Mouse (Mus musculus): ENCODE data around the gene Pde1a.

Pde1a gene

GRCm38 (mm10) chr2:80128861-80129698, at the start of gene Pde1a:
Gene Pde1a (minus strand): TSS chr2:80129458.
- DNase-seq (ENCODE audit: low spot score in 2 of 2) = peak in 1 of 2 experiments; percentile 3

- no peak for DNase-seq (ENCODE audit: low spot score in 2 of 2)
These were observed 49.5 kb upstream of the Pde1a start for GRCm38 (mm10) chr2:80178608-80179280.

GRCm38 (mm10) chr2:80178154-80178553, 48.9 kb upstream of the Pde1a start:
- DNase-seq (ENCODE audit: low spot score in 2 of 2) = no peak

GRCm38 (mm10) chr2:80168103-80168502, 38.8 kb upstream of the Pde1a start:
- no peak for DNase-seq (ENCODE audit: low spot score in 2 of 2)

- peak; percentile 4 to 17 for DNase-seq (ENCODE audit: low spot score in 2 of 2)
These were observed 29.5 kb upstream of the Pde1a start for GRCm38 (mm10) chr2:80158784-80159183.

GRCm38 (mm10) chr2:80158196-80158595, 28.9 kb upstream of the Pde1a start:
- DNase-seq (ENCODE audit: low spot score in 2 of 2) = no peak

GRCm38 (mm10) chr2:80150019-80150418, 20.8 kb upstream of the Pde1a start:
- no peak for DNase-seq (ENCODE audit: low spot score in 2 of 2)

- no peak for DNase-seq (ENCODE audit: low spot score in 2 of 2)
These were observed 20.1 kb upstream of the Pde1a start for GRCm38 (mm10) chr2:80149332-80149731.

GRCm38 (mm10) chr2:80135076-80135475, 5.8 kb upstream of the Pde1a start:
- no peak for DNase-seq (ENCODE audit: low spot score in 2 of 2)

GRCm38 (mm10) chr2:80132677-80133076, 3.4 kb upstream of the Pde1a start:
- DNase-seq (ENCODE audit: low spot score in 2 of 2) = no peak

- DNase-seq (ENCODE audit: low spot score in 2 of 2) = no peak
These were observed 2.6 kb downstream of the Pde1a start for GRCm38 (mm10) chr2:80126663-80127062.

- DNase-seq (ENCODE audit: low spot score in 2 of 2) = no peak
These were observed 42.4 kb downstream of the Pde1a start for GRCm38 (mm10) chr2:80086891-80087290.

GRCm38 (mm10) chr2:80080090-80080821, 49.0 kb downstream of the Pde1a start:
- no peak for DNase-seq (ENCODE audit: low spot score in 2 of 2)

GRCm38 (mm10) chr2:80079618-80080017, 49.6 kb downstream of the Pde1a start:
- no peak for DNase-seq (ENCODE audit: low spot score in 2 of 2)

- DNase-seq (ENCODE audit: low spot score in 2 of 2) = no peak
These were observed 52.9 kb downstream of the Pde1a start for GRCm38 (mm10) chr2:80076323-80076722.

- no peak for DNase-seq (ENCODE audit: low spot score in 2 of 2)
These were observed 54.7 kb downstream of the Pde1a start for GRCm38 (mm10) chr2:80074531-80074930.

GRCm38 (mm10) chr2:80074046-80074445, 55.2 kb downstream of the Pde1a start:
- no peak for DNase-seq (ENCODE audit: low spot score in 2 of 2)

- no peak for DNase-seq (ENCODE audit: low spot score in 2 of 2)
These were observed 55.8 kb downstream of the Pde1a start for GRCm38 (mm10) chr2:80073426-80073825.

- DNase-seq (ENCODE audit: low spot score in 2 of 2) = no peak
These were observed 59.5 kb downstream of the Pde1a start for GRCm38 (mm10) chr2:80069745-80070144.

- no peak for DNase-seq (ENCODE audit: low spot score in 2 of 2)
These were observed 62.8 kb downstream of the Pde1a start for GRCm38 (mm10) chr2:80066449-80066848.

- no peak for DNase-seq (ENCODE audit: low spot score in 2 of 2)
These were observed 73.2 kb downstream of the Pde1a start for GRCm38 (mm10) chr2:80056062-80056461.

- no peak for DNase-seq (ENCODE audit: low spot score in 2 of 2)
These were observed 75.2 kb downstream of the Pde1a start for GRCm38 (mm10) chr2:80054042-80054441.
